Mouse (Mus musculus) kidney, embryonic 14.5 days (tissue): ENCODE results near the gene Fam57b. TPM values are rescaled to one million over a fixed set of nuclear protein-coding genes. Genes with fewer than 3 reads are reported as not detected.
A peak's percentile ranks its signal among the peaks of the same experiment; 100 is the strongest.

ENCODE experiments used
- ATAC-seq: fragments of 200-750 bp; cut with Nextera tagmentation; 2 replicates; pipeline ENCODE4 v1.8.0; 2017; ENCODE audit warnings: moderate number of reproducible peaks, mild to moderate bottlenecking, moderate TSS enrichment, moderate library complexity; ENCODE audit not compliant: low FRiP score, low TSS enrichment
- H3K27ac ChIP-seq: fragments of 300-500 bp; sonication (generic); 2 replicates; pipeline ENCODE4 v1.5.1; 2014; ENCODE audit warnings: low read depth, mild to moderate bottlenecking, low read length, moderate library complexity, mixed read lengths
- H3K27me3 ChIP-seq: fragments of 300-500 bp; sonication (generic); 2 replicates; pipeline ENCODE4 v1.6.1; 2014; ENCODE audit warnings: mild to moderate bottlenecking, low read length; ENCODE audit not compliant: control insufficient read depth, insufficient read depth
- H3K36me3 ChIP-seq: fragments of 300-500 bp; sonication (generic); 2 replicates; pipeline ENCODE4 v1.6.1; 2014; ENCODE audit warnings: low read length, mixed read lengths; ENCODE audit not compliant: control insufficient read depth, insufficient read depth
- H3K4me1 ChIP-seq: fragments of 300-500 bp; sonication (generic); 2 replicates; pipeline ENCODE4 v1.6.1; 2014; ENCODE audit warnings: low read length, mixed read lengths; ENCODE audit not compliant: control insufficient read depth, insufficient read depth
- H3K4me2 ChIP-seq: fragments of 300-500 bp; sonication (generic); replicated peaks from 2 replicates; pipeline ENCODE4 v1.6.1; 2014; ENCODE audit warnings: low read depth, mild to moderate bottlenecking, low read length
- H3K4me3 ChIP-seq: fragments of 300-500 bp; sonication (generic); 2 replicates; pipeline ENCODE4 v1.5.1; 2014; ENCODE audit warnings: mild to moderate bottlenecking, low read length
- H3K9ac ChIP-seq: fragments of 300-500 bp; sonication (generic); 2 replicates; pipeline ENCODE4 v1.6.1; 2014; ENCODE audit warnings: low read depth, mild to moderate bottlenecking, low read length, moderate library complexity
- H3K9me3 ChIP-seq: fragments of 300-500 bp; sonication (generic); 2 replicates; pipeline ENCODE4 v1.6.1; 2016; ENCODE audit warnings: low read length; ENCODE audit not compliant: control insufficient read depth
- WGBS: fragments of 180-500 bp; shearing (Covaris S2); extraction: QIAGEN DNeasy Blood & Tissue Kit; methylation state at CpG from one replicate; pipeline ENCODE4 v1.1.7; 2014; 5-methylcytosine and 5-hydroxymethylcytosine counted together
- polyA plus RNA-seq: library from polyadenylated mRNA; unstranded; fragments of >200 nt; fragmentation: Nextera tagmentation; extraction: Ambion mirVana; gene quantifications from 2 replicates; pipeline ENCODE4 v1.2.1, GENCODE M21; 2014

The Fam57b gene
- polyA plus RNA-seq, 1 experiment from 2014 or later: 0.15 TPM

GRCm38 (mm10) chr7:126823940-126824339 is 26.5 kb downstream of the Fam57b start:
- Histone ChIP-seq H3K4me2 (no peak overlapping the region; the same call in 1 of the 2 replicates), H3K27me3 (peaks cover 16% of the 10 kb centered on the region), H3K27ac (no peak overlapping the region), H3K4me1 (0 out of 2 replicates have a peak, but pooled peaks cover 3% of the 10 kb centered on the region), H3K9me3 (no peaks in the 10 kb centered on the region), H3K36me3 (no peaks in the 10 kb centered on the region), H3K9ac (no peak overlapping the region), H3K4me3 (no peak overlapping the region)
- WGBS: 17% methylated on average over 10 of the region's 10 CpGs
- ATAC-seq: no peak

- Histone ChIP-seq H3K27me3 (peaks cover 19% of the 10 kb centered on the region), H3K4me2 (no peak overlapping the region)
- no peak for ATAC-seq
These were observed 27.9 kb downstream of the Fam57b start for GRCm38 (mm10) chr7:126825403-126825802.

GRCm38 (mm10) chr7:126825952-126826351 is 28.5 kb downstream of the Fam57b start:
- no peaks in the 10 kb centered on the region for H3K9me3 ChIP-seq
- WGBS: 64% methylated on average over 5 of the region's 5 CpGs
- H3K4me3 ChIP-seq: no peak overlapping the region
- ATAC-seq: no peak
- H3K36me3 ChIP-seq: no peaks in the 10 kb centered on the region
- H3K9ac ChIP-seq: no peak overlapping the region
- H3K27me3 ChIP-seq: peaks cover 19% of the 10 kb centered on the region
- H3K27ac ChIP-seq: no peak overlapping the region
- no peak overlapping the region for H3K4me2 ChIP-seq
- H3K4me1 ChIP-seq: 0 out of 2 replicates have a peak, but pooled peaks cover 3% of the 10 kb centered on the region

More at GRCm38 (mm10) chr7:126825403-126825802, 27.9 kb downstream of the Fam57b start:
- Histone ChIP-seq H3K4me1 (0 out of 2 replicates have a peak, but pooled peaks cover 3% of the 10 kb centered on the region), H3K9ac (no peak overlapping the region), H3K36me3 (no peaks in the 10 kb centered on the region), H3K27ac (no peak overlapping the region), H3K9me3 (no peaks in the 10 kb centered on the region), H3K4me3 (no peak overlapping the region)
- WGBS: 26% methylated on average over 8 of the region's 8 CpGs

- 66% methylated on average over 5 of the region's 5 CpGs for WGBS
- Histone ChIP-seq H3K27me3 (0 out of 2 replicates have a peak, but pooled peaks cover 4% of the 10 kb centered on the region), H3K4me2 (peak within 1 kb of the TSS; percentile 50), H3K4me1 (0 out of 2 replicates have a peak, but pooled peaks cover 5% of the 10 kb centered on the region), H3K9ac (peak within 1 kb of the TSS; percentile 52), H3K4me3 (peak within 1 kb of the TSS; percentile 24), H3K36me3 (no peaks in the 10 kb centered on the region), H3K9me3 (no peaks in the 10 kb centered on the region), H3K27ac (no peak within 1 kb of the TSS)
- ATAC-seq: no peak
These were observed 34.1 kb downstream of the Fam57b start, which contains the start of gene 4930451I11Rik for GRCm38 (mm10) chr7:126831539-126831938. 4930451I11Rik (minus strand) TSS chr7:126831639.

- peak overlapping the region; percentile 52 for H3K9ac ChIP-seq
- H3K4me2 ChIP-seq: peak overlapping the region; percentile 50
- 0 out of 2 replicates have a peak, but pooled peaks cover 5% of the 10 kb centered on the region for H3K4me1 ChIP-seq
- 1% methylated on average over 21 of the region's 21 CpGs for WGBS
- H3K9me3 ChIP-seq: no peaks in the 10 kb centered on the region
- H3K27me3 ChIP-seq: 0 out of 2 replicates have a peak, but pooled peaks cover 4% of the 10 kb centered on the region
- no peaks in the 10 kb centered on the region for H3K36me3 ChIP-seq
- H3K27ac ChIP-seq: no peak overlapping the region
- peak; percentile 89 for ATAC-seq
- H3K4me3 ChIP-seq: peak overlapping the region; percentile 24
These were observed 34.6 kb downstream of the Fam57b start for GRCm38 (mm10) chr7:126832036-126832598.

- H3K9me3 ChIP-seq: no peaks in the 10 kb centered on the region
- no peak overlapping the region for H3K9ac ChIP-seq
- H3K27ac ChIP-seq: no peak overlapping the region
- H3K36me3 ChIP-seq: no peaks in the 10 kb centered on the region
- no peak overlapping the region for H3K4me3 ChIP-seq
- WGBS: 90% methylated on average over 1 of the region's 1 CpGs
- no peak for ATAC-seq
- no peak overlapping the region for H3K4me2 ChIP-seq
- H3K27me3 ChIP-seq: 0 out of 2 replicates have a peak, but pooled peaks cover 4% of the 10 kb centered on the region
- 0 out of 2 replicates have a peak, but pooled peaks cover 5% of the 10 kb centered on the region for H3K4me1 ChIP-seq
These were observed 35.8 kb downstream of the Fam57b start for GRCm38 (mm10) chr7:126833294-126833693.

GRCm38 (mm10) chr7:126843276-126843675 is 45.8 kb downstream of the Fam57b start:
- no peak for ATAC-seq
- no peaks in the 10 kb centered on the region for H3K36me3 ChIP-seq

GRCm38 (mm10) chr7:126845516-126845915 is 48.0 kb downstream of the Fam57b start:
- peaks cover 16% of the 10 kb centered on the region; the same call in 1 of the 2 replicates for H3K4me1 ChIP-seq
- no peak overlapping the region for H3K27ac ChIP-seq
- no peak overlapping the region for H3K4me2 ChIP-seq
- H3K27me3 ChIP-seq: peaks cover 19% of the 10 kb centered on the region; the same call in 1 of the 2 replicates
- 91% methylated on average over 2 of the region's 2 CpGs for WGBS
- ATAC-seq: no peak
- H3K36me3 ChIP-seq: no peaks in the 10 kb centered on the region
- no peak overlapping the region for H3K9ac ChIP-seq
- 0 out of 2 replicates have a peak, but pooled peaks cover 3% of the 10 kb centered on the region for H3K9me3 ChIP-seq
- no peak overlapping the region for H3K4me3 ChIP-seq

More at GRCm38 (mm10) chr7:126843276-126843675, 45.8 kb downstream of the Fam57b start:
- H3K27ac ChIP-seq: no peak overlapping the region
- 0 out of 2 replicates have a peak, but pooled peaks cover 3% of the 10 kb centered on the region for H3K9me3 ChIP-seq
- H3K27me3 ChIP-seq: peaks cover 6% of the 10 kb centered on the region; the same call in 1 of the 2 replicates
- no peak overlapping the region for H3K9ac ChIP-seq
- H3K4me2 ChIP-seq: no peak overlapping the region
- WGBS: 85% methylated on average over 9 of the region's 9 CpGs
- H3K4me3 ChIP-seq: no peak overlapping the region
- H3K4me1 ChIP-seq: peaks cover 10% of the 10 kb centered on the region; the same call in 1 of the 2 replicates

GRCm38 (mm10) chr7:126847116-126847420 is 49.6 kb downstream of the Fam57b start, which contains the start of gene Doc2a:
Doc2a (plus strand) TSS chr7:126847416.
- Histone ChIP-seq H3K4me3 (peak within 1 kb of the TSS; percentile 60), H3K36me3 (peaks cover 5% of the 10 kb centered on the region; the same call in 1 of the 2 replicates), H3K9me3 (no peaks in the 10 kb centered on the region), H3K9ac (peak within 1 kb of the TSS; percentile 70), H3K4me1 (peaks cover 19% of the 10 kb centered on the region; the same call in 1 of the 2 replicates), H3K27me3 (peaks cover 19% of the 10 kb centered on the region; the same call in 1 of the 2 replicates), H3K4me2 (peak within 1 kb of the TSS; percentile 99), H3K27ac (no peak within 1 kb of the TSS)
- no peak for ATAC-seq
- 29% methylated on average over 4 of the region's 4 CpGs for WGBS
